Mouse (Mus musculus) megakaryocyte, embryonic 14.5 days (primary cell): ENCODE results near the gene Rnf19b. TPM values are rescaled to one million over a fixed set of nuclear protein-coding genes. Genes with fewer than 3 reads are reported as not detected.

Experiments used
- H3K27me3 ChIP-seq: replicated peaks from 2 replicates; pipeline ENCODE3; 2012; ENCODE audit warnings: inconsistent platforms
- H3K36me3 ChIP-seq: replicated peaks from 2 replicates; pipeline ENCODE3; 2012; ENCODE audit warnings: low read length, inconsistent platforms, mixed read lengths
- H3K4me1 ChIP-seq: 2 replicates; pipeline ENCODE4 v1.6.1; 2012; ENCODE audit warnings: inconsistent platforms
- H3K4me3 ChIP-seq: replicated peaks from 2 replicates; pipeline ENCODE3; 2012; ENCODE audit warnings: moderate library complexity, mild to moderate bottlenecking, inconsistent platforms
- H3K9me3 ChIP-seq: 2 replicates; pipeline ENCODE4 v1.6.1; 2012; ENCODE audit warnings: inconsistent platforms
- FLI1 ChIP-seq: IDR thresholded peaks from 2 replicates; pipeline ENCODE4 v1.6.1; 2012; ENCODE audit warnings: low read length, inconsistent platforms, mixed read lengths
- GATA1 ChIP-seq: IDR thresholded peaks from 3 replicates; pipeline ENCODE4 v1.6.1; 2012; ENCODE audit warnings: mixed read lengths, low read length, inconsistent platforms, borderline replicate concordance
- polyA plus RNA-seq: library from polyadenylated mRNA; stranded (reverse); fragments of >175 nt; gene quantifications from 2 replicates; pipeline ENCODE4 v1.2.3, GENCODE M21; 2012; ENCODE audit warnings: low replicate concordance; ENCODE audit not compliant: insufficient read depth

The Rnf19b gene
- polyA plus RNA-seq, 1 experiment, result 696 TPM

- Histone ChIP-seq H3K4me3 (no peak overlapping the region), H3K27me3 (no peaks in the 10 kb centered on the region), H3K9me3 (no peaks in the 10 kb centered on the region), H3K36me3 (peaks cover 4% of the 10 kb centered on the region), H3K4me1 (peaks cover 95% of the 10 kb centered on the region)
- TF ChIP-seq GATA1, result no peak
- no peak for TF ChIP-seq FLI1
These were observed 36.6 kb upstream of the Rnf19b start for GRCm38 (mm10) chr4:129021426-129021825.

GRCm38 (mm10) chr4:129021886-129022285 is 36.2 kb upstream of the Rnf19b start:
- peaks cover 4% of the 10 kb centered on the region for H3K36me3 ChIP-seq
- peaks cover 93% of the 10 kb centered on the region for H3K4me1 ChIP-seq
- TF ChIP-seq GATA1 (no peak), FLI1 (no peak)
- peak overlapping the region; percentile 4 for H3K4me3 ChIP-seq
- H3K27me3 ChIP-seq, result no peaks in the 10 kb centered on the region
- H3K9me3 ChIP-seq, result no peaks in the 10 kb centered on the region

DNA sequence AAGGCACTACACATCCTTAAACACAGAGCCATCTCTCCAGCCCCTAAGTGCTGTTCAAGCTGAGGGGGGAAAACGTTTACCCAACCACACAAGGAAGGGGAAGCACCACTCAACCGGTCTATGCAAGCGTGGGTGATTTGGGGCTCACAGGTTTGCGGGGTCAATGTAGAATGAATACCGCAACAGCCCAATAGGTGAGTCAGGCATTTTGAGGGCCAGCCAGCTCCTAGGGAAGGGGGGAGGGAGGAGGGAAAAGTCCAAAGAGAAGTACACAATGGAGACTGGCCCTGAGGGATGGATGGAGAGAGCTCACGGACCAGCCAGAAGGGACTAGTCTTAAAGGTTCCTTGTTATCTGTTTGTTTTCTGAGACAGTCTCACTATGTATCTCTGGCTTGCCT is 34.2 kb upstream of the Rnf19b start:
- Histone ChIP-seq H3K4me3 (peak overlapping the region; percentile 15), H3K4me1 (peaks cover 81% of the 10 kb centered on the region), H3K9me3 (no peaks in the 10 kb centered on the region), H3K36me3 (peaks cover 4% of the 10 kb centered on the region), H3K27me3 (no peaks in the 10 kb centered on the region)
- TF ChIP-seq FLI1 (no peak), GATA1 (no peak)

DNA sequence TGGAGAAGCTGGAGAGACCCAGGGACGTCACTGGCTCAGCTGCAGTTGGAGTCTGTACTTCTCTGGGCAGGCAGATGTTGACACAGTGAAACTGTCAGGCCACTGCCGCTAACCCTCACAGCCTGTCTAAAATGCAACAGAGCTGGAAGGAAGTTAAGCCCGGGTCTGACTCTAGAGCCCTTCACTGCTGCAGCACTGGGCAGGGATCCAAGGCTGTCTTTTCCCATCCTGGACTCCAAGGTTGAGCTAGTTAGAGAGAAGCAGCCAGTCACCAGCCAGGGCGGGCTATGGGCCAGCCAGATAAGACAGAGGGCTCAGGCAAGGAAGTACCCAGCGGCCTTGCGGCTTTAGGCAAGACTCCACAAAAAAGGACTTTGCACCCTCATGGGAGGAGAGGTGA is 33.3 kb upstream of the Rnf19b start:
- no peaks in the 10 kb centered on the region for H3K27me3 ChIP-seq
- peaks cover 4% of the 10 kb centered on the region for H3K36me3 ChIP-seq
- H3K4me1 ChIP-seq, result peaks cover 73% of the 10 kb centered on the region
- H3K4me3 ChIP-seq, result peak overlapping the region; percentile 85
- no peaks in the 10 kb centered on the region for H3K9me3 ChIP-seq
- no peak for TF ChIP-seq FLI1
- TF ChIP-seq GATA1, result peak; percentile 71; the same call in 2 of the 3 replicates

DNA sequence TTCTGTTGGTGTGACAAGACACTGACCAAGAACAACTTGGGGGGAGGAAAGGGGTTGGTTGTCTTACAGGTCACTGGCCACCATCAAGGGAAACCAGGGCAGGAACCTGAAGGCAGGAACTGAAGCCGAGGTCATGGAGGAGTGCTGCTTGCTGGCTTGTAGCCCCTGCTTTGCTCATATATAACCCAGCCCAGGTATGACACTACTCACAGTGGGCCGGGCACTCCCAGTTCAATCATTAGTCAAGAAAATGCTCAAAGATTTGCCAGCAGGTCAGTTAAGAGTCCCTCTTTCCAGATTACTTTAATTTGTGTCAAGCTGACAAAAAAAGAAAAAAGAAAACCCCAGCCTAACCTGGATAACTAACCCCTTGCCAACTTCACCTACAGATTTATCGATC is 32.4 kb upstream of the Rnf19b start:
- Histone ChIP-seq H3K4me3 (no peak overlapping the region), H3K36me3 (peaks cover 4% of the 10 kb centered on the region), H3K9me3 (no peaks in the 10 kb centered on the region), H3K27me3 (no peaks in the 10 kb centered on the region), H3K4me1 (peaks cover 63% of the 10 kb centered on the region)
- TF ChIP-seq GATA1, result no peak

DNA sequence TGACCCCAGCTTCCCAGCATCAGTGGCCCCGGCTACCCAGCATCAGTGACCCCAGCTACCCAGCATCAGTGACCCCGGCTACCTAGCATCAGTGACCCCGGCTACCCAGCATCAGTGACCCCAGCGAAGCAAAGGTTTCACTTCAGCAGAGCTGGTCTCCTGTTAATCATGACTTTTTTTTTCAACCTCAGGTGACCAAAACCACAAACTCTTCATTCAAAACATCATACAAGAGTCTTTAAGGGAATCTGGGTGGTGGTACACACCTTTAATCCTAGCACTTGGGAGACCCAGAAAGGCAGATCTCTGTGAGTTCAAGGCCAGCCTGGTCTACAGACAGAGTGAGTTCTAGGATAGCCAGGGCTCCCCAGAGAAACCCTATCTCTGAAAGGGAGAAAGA is 27.3 kb upstream of the Rnf19b start:
- Histone ChIP-seq H3K4me1 (peaks cover 58% of the 10 kb centered on the region), H3K4me3 (no peak overlapping the region), H3K27me3 (no peaks in the 10 kb centered on the region), H3K36me3 (peaks cover 1% of the 10 kb centered on the region), H3K9me3 (no peaks in the 10 kb centered on the region)
- TF ChIP-seq FLI1 (no peak), GATA1 (no peak)

- H3K27me3 ChIP-seq, result no peaks in the 10 kb centered on the region
- no peaks in the 10 kb centered on the region for H3K36me3 ChIP-seq
- no peaks in the 10 kb centered on the region for H3K9me3 ChIP-seq
- H3K4me3 ChIP-seq, result peak overlapping the region; percentile 50
- no peak for TF ChIP-seq GATA1
- no peak for TF ChIP-seq FLI1
- H3K4me1 ChIP-seq, result peaks cover 61% of the 10 kb centered on the region
These were observed 26.6 kb upstream of the Rnf19b start for GRCm38 (mm10) chr4:129031408-129031965.

GRCm38 (mm10) chr4:129032133-129032962 is 25.7 kb upstream of the Rnf19b start:
- Histone ChIP-seq H3K4me1 (peaks cover 58% of the 10 kb centered on the region), H3K4me3 (peak overlapping the region; percentile 91)

DNA sequence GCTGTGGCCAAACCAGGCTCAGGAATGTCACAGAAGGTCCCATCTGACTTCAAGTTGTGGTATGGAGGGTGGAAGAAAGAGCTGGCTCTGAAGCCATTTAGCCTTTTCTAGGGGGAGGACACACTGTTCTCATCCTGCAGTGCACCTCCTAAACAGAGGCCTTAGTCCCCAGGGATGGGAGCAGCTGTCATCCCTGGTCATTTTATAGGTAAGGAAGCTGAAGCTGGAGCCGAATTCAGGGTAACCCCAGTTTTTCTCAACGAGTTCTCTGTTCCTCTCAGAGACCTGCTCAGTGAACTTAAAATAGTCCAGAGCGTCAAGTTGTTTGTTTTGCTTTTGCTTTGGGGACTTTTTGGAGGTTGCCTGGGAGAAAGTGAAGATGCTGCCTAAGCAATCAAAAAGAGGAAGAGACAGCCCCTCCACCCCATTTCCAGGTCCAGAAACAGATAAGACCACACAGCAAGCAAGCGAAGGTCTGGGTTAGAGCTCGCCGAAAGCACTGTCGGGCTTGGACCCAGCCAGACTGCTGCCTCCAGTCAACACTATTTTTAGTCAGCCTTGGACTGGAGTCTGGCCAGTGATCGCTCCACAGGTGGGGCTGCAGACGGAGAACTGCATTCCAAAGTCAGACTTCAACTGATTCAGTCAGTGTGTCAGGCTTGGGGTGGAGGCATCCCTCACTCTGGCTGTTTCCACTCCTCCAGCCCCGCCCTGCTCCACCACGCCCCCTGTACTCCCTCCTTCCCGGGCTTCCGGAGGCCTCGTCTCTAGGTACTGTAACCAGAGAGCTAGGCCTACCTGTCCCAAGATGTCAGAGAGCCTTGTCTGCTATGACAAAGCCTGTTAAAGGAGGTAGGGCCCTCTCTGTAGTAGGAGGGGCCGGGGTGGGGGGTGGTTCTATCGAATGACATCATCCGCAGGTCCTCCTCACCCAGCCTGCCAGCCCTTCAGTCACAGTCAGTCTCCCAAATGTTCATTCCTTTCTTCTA is 24.8 kb upstream of the Rnf19b start:
- TF ChIP-seq FLI1 (no peak), GATA1 (no peak)
- no peaks in the 10 kb centered on the region for H3K27me3 ChIP-seq
- peaks cover 59% of the 10 kb centered on the region for H3K4me1 ChIP-seq

More at GRCm38 (mm10) chr4:129032133-129032962, 25.7 kb upstream of the Rnf19b start:
- no peaks in the 10 kb centered on the region for H3K36me3 ChIP-seq
- H3K27me3 ChIP-seq, result no peaks in the 10 kb centered on the region
- TF ChIP-seq GATA1 (no peak), FLI1 (no peak)
- no peaks in the 10 kb centered on the region for H3K9me3 ChIP-seq

More for the DNA sequence above, 24.8 kb upstream of the Rnf19b start:
- Histone ChIP-seq H3K4me3 (peak overlapping the region; percentile 91), H3K36me3 (no peaks in the 10 kb centered on the region), H3K9me3 (no peaks in the 10 kb centered on the region)
